Comparison of ENCODE assay signal across 18 mouse cellular contexts in the genomic region with DNA sequence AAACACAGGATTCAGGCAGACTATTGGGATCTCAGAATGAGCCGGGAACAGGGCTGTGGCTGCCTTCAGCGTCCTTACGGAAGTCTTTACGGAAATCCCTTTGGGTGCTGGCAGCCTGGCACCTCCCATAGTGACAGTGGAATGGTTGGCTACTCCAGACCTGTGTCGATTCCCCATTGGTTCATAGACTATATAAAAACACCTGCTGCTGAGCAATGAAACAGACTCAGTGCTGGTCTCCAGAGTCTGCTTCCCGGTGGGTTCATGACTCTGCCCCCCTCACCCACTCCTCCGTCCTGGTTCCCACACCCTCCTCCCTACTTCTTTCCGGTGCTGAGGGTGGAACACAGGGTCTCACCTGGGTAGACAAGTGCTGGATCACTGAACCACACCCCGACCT.
"Had no signal": no experiment of that assay in that cellular context is flagged by ENCODE, and none has a peak within 500 bp of the region (broad histone marks: within the 10 kb centered on the region; RNA-seq: fewer than 3 reads in every experiment).

No protein-coding gene starts in this region.

- ATAC-seq: midbrain, embryonic 13.5 days; midbrain, embryonic 16.5 days had no signal

- H3K9me3 ChIP-seq: midbrain, embryonic 10.5 days; midbrain, embryonic 13.5 days; neural tube, embryonic 13.5 days; neural tube, embryonic 15.5 days had no signal

- DNase-seq: lung, adult 18-20 months; lung, embryonic 14.5 days; lung, postnatal 10 days; lung, postnatal 4 days; retina, postnatal 1 day; right cerebral cortex, adult 18-20 months; right cerebral cortex, postnatal 25 days; right cerebral cortex, postnatal 4 days; spleen, adult 18-20 months; thymus, adult 18-20 months; thymus, postnatal 14 days; thymus, postnatal 36 days had no signal

- H3K4me3 ChIP-seq: midbrain, embryonic 10.5 days; midbrain, embryonic 13.5 days; myocyte; neural tube, embryonic 13.5 days; neural tube, embryonic 15.5 days had no signal

- H3K27ac ChIP-seq: midbrain, embryonic 10.5 days; midbrain, embryonic 13.5 days; neural tube, embryonic 13.5 days; neural tube, embryonic 15.5 days had no signal

- H3K36me3 ChIP-seq: midbrain, embryonic 10.5 days; midbrain, embryonic 13.5 days; neural tube, embryonic 13.5 days; neural tube, embryonic 15.5 days had no signal

- H3K4me2 ChIP-seq: lung, embryonic 14.5 days; midbrain, embryonic 13.5 days; neural tube, embryonic 13.5 days; neural tube, embryonic 15.5 days had no signal

- H3K27me3 ChIP-seq: neural tube, embryonic 13.5 days had no signal

- H3K4me1 ChIP-seq: neural tube, embryonic 15.5 days had no signal

- H3K9ac ChIP-seq: lung, embryonic 14.5 days; midbrain, embryonic 13.5 days; neural tube, embryonic 13.5 days; neural tube, embryonic 15.5 days had no signal
